Mouse (Mus musculus) hindbrain, embryonic 14.5 days (tissue): Measurements from ENCODE around the gene Batf3. TPM values are rescaled to one million over a fixed set of nuclear protein-coding genes. Genes with fewer than 3 reads are reported as not detected.

Experiments
- ATAC-seq: fragments of 200-750 bp; cut with Nextera tagmentation; 2 replicates; pipeline ENCODE4 v1.8.0; 2017; ENCODE audit warnings: moderate number of reproducible peaks, mild to moderate bottlenecking, moderate TSS enrichment, moderate library complexity; ENCODE audit not compliant: low FRiP score
- DNase-seq: peaks from one replicate; pipeline ENCODE4 v3.0.0-alpha.2; 2015; ENCODE audit warnings: low spot score
- H3K27ac ChIP-seq: fragments of 300-500 bp; sonication (generic); 2 replicates; pipeline ENCODE4 v1.5.1; 2014; ENCODE audit warnings: mild to moderate bottlenecking, moderate library complexity
- H3K27me3 ChIP-seq: fragments of 300-500 bp; sonication (generic); 2 replicates; pipeline ENCODE4 v1.6.1; 2014; ENCODE audit warnings: mild to moderate bottlenecking, low read length, mixed read lengths; ENCODE audit not compliant: control insufficient read depth, insufficient read depth
- H3K36me3 ChIP-seq: fragments of 300-500 bp; sonication (generic); replicated peaks from 2 replicates; pipeline ENCODE4 v1.6.1; 2014; ENCODE audit not compliant: control insufficient read depth, insufficient read depth
- H3K4me1 ChIP-seq: fragments of 300-500 bp; sonication (generic); replicated peaks from 2 replicates; pipeline ENCODE4 v1.6.1; 2014; ENCODE audit warnings: antibody characterized with exemption, low read length, mixed read lengths; ENCODE audit not compliant: control insufficient read depth, insufficient read depth
- H3K4me2 ChIP-seq: fragments of 300-500 bp; sonication (generic); replicated peaks from 2 replicates; pipeline ENCODE4 v1.6.1; 2014; ENCODE audit warnings: mild to moderate bottlenecking, moderate library complexity
- H3K4me3 ChIP-seq: fragments of 300-500 bp; sonication (generic); replicated peaks from 2 replicates; pipeline ENCODE4 v1.5.1; 2014; ENCODE audit warnings: mild to moderate bottlenecking, low read length
- H3K9ac ChIP-seq: fragments of 300-500 bp; sonication (generic); 2 replicates; pipeline ENCODE4 v1.6.1; 2014
- H3K9me3 ChIP-seq: fragments of 300-500 bp; sonication (generic); 2 replicates; pipeline ENCODE4 v1.6.1; 2016; ENCODE audit warnings: low read length; ENCODE audit not compliant: control insufficient read depth
- WGBS: fragments of 180-500 bp; shearing (Covaris S2); extraction: QIAGEN DNeasy Blood & Tissue Kit; methylation state at CpG from one replicate; pipeline ENCODE4 v1.1.7; 2014; 5-methylcytosine and 5-hydroxymethylcytosine counted together
- polyA plus RNA-seq: library from polyadenylated mRNA; unstranded; fragments of >200 nt; fragmentation: Nextera tagmentation; extraction: Ambion mirVana; gene quantifications from 2 replicates; pipeline ENCODE4 v1.2.1, GENCODE M21; 2014

The Batf3 gene
- polyA plus RNA-seq, 1 experiment from 2014 or later, result 2.2 TPM

DNA sequence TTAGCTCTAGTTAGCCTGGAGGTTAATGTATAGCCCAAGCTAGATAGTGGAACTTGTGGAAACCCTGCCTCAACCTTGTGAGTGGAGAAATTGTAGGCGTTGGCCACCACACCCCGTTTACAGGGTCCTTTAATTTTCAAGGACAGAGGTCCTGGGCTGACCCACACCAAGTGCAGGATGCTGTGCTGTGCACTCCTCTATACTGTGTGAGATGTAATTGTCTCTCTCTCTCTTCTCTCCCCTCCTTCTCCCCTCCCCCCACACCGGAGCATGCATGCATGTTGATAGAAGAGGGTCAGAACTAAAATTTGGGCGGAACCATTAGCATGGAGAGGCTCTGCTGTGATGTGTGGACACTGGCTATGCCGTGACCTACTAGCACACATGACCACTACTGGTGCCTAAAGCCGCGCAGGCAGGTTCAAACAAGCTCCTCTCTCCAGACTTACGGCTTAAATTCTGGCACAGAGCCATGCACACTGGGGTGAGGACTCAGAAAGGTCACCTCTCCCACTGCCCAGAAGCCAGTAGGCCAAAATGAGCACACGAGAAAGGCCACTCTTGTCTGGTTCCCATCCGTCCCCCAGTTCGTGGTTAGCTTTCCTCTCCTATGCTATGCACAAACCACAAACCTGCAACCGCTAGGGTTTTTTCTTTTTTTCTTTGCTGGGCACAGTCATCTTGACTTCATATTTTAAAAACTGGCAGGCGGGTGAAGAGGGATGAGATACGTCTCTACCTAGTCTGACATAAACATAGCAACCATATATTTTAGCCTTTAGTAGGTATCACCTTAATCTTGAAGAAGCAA lies 571 bp upstream of the Batf3 start:
- Histone ChIP-seq H3K27ac (no peak overlapping the region), H3K4me1 (no peaks in the 10 kb centered on the region), H3K4me2 (peak overlapping the region; percentile 80), H3K9me3 (no peaks in the 10 kb centered on the region), H3K4me3 (peak overlapping the region; percentile 43), H3K9ac (no peak overlapping the region; the same call in 1 of the 2 replicates), H3K36me3 (no peaks in the 10 kb centered on the region), H3K27me3 (peaks cover 32% of the 10 kb centered on the region)
- DNase-seq, result no peak
- WGBS, result 56% methylated on average over 14 of the region's 14 CpGs
- ATAC-seq, result no peak

DNA sequence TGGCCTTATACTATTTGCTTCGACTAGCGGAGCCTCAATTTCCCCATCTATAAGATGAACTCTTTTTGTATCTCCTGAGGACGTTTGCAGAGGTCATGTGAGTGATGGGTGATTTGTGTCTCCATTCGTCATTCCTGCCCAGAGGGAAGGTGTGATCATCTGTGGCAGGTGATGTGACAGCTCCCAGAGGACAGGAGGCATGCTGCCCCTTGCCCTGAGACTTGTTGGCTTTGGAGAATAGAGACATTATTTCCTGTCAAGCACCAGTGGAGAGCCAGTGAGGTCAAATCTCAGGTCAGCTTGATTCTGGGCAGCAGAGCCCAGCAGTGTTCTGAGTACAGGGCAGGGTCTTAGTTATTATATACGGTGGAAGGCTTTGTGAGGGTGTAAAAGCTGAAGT lies 1.5 kb downstream of the Batf3 start:
- DNase-seq (no peak), ATAC-seq (no peak)
- peaks cover 32% of the 10 kb centered on the region for H3K27me3 ChIP-seq
- no peaks in the 10 kb centered on the region for H3K9me3 ChIP-seq
- no peak overlapping the region; the same call in 1 of the 2 replicates for H3K4me2 ChIP-seq
- H3K4me1 ChIP-seq, result no peaks in the 10 kb centered on the region
- H3K9ac ChIP-seq, result no peak overlapping the region
- no peaks in the 10 kb centered on the region for H3K36me3 ChIP-seq
- H3K4me3 ChIP-seq, result no peak overlapping the region
- WGBS, result 44% methylated on average over 5 of the region's 5 CpGs
- H3K27ac ChIP-seq, result no peak overlapping the region

DNA sequence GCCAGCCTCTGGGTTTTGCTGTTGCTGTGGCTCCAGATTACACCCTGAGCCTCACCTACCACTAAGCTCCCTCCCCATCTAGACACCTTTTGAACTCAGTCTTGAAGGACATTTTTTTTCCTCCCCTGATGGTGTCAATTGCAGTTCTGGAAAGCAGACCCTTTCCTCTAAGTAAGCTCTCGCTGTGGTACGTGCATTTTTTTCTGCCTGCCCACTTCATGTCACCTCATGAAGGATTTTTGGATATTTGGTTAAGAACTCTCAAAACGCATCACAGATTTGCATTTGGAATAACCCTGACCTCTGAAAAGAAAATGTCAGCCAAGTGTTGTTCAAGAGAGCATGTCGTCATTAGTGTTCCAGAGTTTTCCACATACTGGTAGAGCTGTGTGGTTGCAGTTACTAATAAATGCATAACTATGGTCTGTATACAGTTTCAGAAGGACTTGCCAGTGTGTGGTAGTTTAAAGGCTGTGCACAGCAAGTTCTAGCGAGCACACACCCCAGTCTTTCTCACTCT lies 2.2 kb downstream of the Batf3 start:
- ATAC-seq, result no peak
- 77% methylated on average over 5 of the region's 5 CpGs for WGBS
- no peaks in the 10 kb centered on the region for H3K36me3 ChIP-seq

DNA sequence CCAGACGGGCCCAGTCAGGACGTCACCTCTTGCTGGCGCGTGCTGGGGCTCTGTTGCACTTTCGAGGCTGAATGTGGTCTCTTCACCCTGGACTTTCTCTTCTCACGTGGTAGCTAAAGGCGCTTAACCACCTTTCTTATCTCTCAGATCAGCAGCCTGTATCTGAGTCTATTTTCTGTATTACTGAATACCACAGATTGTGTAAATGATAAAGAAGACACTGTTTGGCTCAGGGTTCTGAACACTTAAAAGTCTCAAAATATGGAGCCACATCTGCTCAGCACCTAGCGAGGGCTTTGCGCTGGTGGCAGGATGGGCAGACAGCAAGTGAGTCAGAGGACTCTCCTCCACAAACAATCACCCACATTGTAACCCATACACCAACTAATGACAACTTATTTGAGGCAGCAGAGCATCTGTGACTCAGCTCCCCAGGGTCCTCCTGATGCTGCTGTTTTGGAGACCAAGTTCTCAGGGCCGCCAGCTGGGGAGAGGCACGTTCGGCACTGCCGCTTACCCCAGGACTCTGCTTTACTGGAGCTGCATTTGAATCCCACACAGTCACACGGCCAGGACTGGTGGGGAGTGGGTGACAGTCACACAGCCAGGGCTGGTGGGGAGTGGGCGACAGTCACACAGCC lies 5.2 kb downstream of the Batf3 start:
- no peak overlapping the region for H3K4me2 ChIP-seq
- H3K27ac ChIP-seq, result no peak overlapping the region
- H3K4me3 ChIP-seq, result no peak overlapping the region
- 76% methylated on average over 15 of the region's 15 CpGs for WGBS
- H3K4me1 ChIP-seq, result no peaks in the 10 kb centered on the region
- H3K27me3 ChIP-seq, result peaks cover 16% of the 10 kb centered on the region
- DNase-seq (no peak), ATAC-seq (no peak)
- H3K9me3 ChIP-seq, result no peaks in the 10 kb centered on the region
- H3K36me3 ChIP-seq, result no peaks in the 10 kb centered on the region
- no peak overlapping the region for H3K9ac ChIP-seq

More for the DNA sequence above, 2.2 kb downstream of the Batf3 start:
- no peak overlapping the region for H3K4me2 ChIP-seq
- H3K9ac ChIP-seq, result no peak overlapping the region
- H3K4me1 ChIP-seq, result no peaks in the 10 kb centered on the region
- H3K4me3 ChIP-seq, result no peak overlapping the region
- H3K27ac ChIP-seq, result no peak overlapping the region
- peaks cover 32% of the 10 kb centered on the region for H3K27me3 ChIP-seq
- DNase-seq, result no peak
- no peaks in the 10 kb centered on the region for H3K9me3 ChIP-seq

DNA sequence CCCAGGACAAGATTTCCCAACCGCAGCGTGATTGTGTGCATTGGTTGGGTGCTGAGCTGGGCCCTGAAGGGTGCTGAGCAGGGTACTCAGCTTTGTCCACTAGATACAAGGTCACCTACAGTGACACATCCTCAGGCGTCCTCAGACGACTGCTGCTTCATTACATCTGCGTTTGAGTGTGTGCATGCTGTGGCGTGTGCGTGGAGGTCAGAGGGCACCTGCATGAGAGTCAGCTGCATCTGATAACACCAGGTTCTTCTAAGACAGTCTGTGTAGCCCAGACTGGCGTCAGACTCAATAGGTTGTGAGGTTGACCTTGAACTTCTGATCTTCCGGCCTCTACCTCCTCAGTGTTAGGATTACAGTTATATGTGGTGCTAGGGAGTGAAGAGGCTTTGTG lies 7.6 kb downstream of the Batf3 start:
- Histone ChIP-seq H3K4me3 (no peak overlapping the region), H3K9me3 (no peaks in the 10 kb centered on the region), H3K9ac (no peak overlapping the region), H3K36me3 (no peaks in the 10 kb centered on the region), H3K27me3 (no peaks in the 10 kb centered on the region; the same call in 1 of the 2 replicates), H3K4me2 (no peak overlapping the region), H3K27ac (no peak overlapping the region), H3K4me1 (no peaks in the 10 kb centered on the region)
- 85% methylated on average over 9 of the region's 9 CpGs for WGBS
- no peak for ATAC-seq
- DNase-seq, result no peak

DNA sequence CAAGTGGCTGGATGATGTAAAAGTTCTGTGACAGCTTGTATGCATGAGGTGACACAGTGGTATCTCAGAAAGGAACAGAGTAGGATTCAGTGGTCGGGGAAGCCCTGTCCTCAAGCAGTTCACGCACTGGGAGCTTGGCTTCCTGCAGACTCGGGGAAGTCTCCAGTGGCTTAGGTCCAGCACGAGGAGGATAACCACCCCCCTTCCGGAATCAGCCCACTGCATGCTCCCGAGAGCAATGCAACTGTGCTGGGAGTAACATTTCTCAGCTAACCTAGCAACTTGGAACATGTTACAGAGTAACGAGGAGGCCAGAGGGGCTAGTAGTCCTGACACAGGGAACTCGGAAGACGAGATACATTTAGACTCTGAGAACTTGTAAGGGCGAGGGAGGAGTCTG lies 9.7 kb downstream of the Batf3 start:
- WGBS, result 69% methylated on average over 10 of the region's 10 CpGs
- no peak for ATAC-seq
- no peaks in the 10 kb centered on the region for H3K9me3 ChIP-seq

DNA sequence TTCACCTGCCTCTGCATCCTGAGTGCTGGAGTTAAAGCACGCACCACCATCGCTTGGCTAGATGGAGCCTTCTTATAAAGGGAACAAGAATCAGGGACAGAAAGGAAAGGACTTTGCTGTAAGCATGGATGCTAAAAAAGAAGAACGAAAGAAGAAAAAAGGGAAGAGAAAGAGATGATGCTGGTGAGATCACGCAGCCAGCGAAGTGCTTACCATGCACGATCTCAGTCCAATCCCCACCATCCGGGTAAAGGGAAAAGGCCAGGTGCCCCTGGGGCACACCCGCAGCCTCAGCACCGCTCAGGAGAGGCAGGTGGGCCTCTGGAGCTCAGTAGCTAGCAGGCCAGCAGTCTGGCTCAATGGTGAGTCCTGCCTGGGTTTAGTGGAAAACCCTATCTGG lies 12.3 kb downstream of the Batf3 start:
- ATAC-seq, result no peak
- H3K27ac ChIP-seq, result no peak overlapping the region
- no peaks in the 10 kb centered on the region for H3K9me3 ChIP-seq
- DNase-seq, result no peak
- 95% methylated on average over 9 of the region's 9 CpGs for WGBS
- H3K36me3 ChIP-seq, result no peaks in the 10 kb centered on the region
- no peak overlapping the region for H3K4me3 ChIP-seq
- H3K27me3 ChIP-seq, result no peaks in the 10 kb centered on the region
- H3K4me2 ChIP-seq, result no peak overlapping the region
- H3K9ac ChIP-seq, result no peak overlapping the region
- H3K4me1 ChIP-seq, result no peaks in the 10 kb centered on the region

More for the DNA sequence above, 9.7 kb downstream of the Batf3 start:
- no peak overlapping the region for H3K4me2 ChIP-seq
- H3K27ac ChIP-seq, result no peak overlapping the region
- no peak overlapping the region for H3K4me3 ChIP-seq
- no peak for DNase-seq
- H3K36me3 ChIP-seq, result no peaks in the 10 kb centered on the region
- no peaks in the 10 kb centered on the region for H3K4me1 ChIP-seq
- H3K9ac ChIP-seq, result no peak overlapping the region
- H3K27me3 ChIP-seq, result no peaks in the 10 kb centered on the region

DNA sequence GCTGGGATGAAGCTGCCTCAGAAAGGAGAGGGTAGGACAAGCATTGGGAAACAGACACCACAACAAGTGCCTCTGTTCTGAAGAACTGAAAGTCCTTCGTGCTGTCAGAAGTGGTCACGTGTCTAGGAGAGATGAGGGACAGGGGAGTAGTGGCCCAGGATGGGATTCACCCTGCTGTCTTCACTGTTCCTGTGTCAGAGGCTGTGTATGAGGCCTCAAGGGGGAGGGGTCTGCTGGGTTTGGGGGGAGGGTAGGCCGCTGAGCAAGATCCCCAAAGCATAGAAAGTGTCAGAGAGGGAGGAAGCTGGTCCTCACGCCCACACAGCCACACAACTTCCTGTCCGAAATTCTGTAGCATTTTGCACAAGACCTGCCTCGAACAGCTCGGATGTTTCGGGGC lies 13.5 kb downstream of the Batf3 start:
- no peak overlapping the region for H3K4me3 ChIP-seq
- WGBS, result 67% methylated on average over 8 of the region's 8 CpGs
- no peak overlapping the region for H3K27ac ChIP-seq
- no peaks in the 10 kb centered on the region for H3K4me1 ChIP-seq
- H3K9ac ChIP-seq, result no peak overlapping the region
- H3K27me3 ChIP-seq, result no peaks in the 10 kb centered on the region
- ATAC-seq, result no peak
- H3K36me3 ChIP-seq, result no peaks in the 10 kb centered on the region
- H3K4me2 ChIP-seq, result no peak overlapping the region
- DNase-seq, result no peak
- no peaks in the 10 kb centered on the region for H3K9me3 ChIP-seq

DNA sequence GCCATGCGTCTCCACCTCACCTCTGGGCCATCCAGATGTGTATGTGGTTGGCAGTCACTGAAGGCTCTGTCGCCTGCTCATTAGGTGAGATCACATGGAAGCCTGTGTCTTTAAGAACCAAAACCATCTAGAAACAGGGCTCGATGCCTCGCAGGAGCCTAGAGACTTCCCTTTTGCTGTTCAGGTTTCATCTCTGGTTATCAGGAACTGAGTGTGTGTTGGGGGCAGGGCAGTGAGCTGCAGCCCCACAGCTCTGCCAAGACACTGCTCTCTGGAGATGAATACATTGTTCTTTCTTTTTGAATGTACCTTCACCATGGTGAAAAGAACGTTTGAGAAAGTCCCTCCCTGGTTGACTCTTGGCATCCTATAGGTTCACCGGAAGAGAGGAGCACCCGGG lies 17.2 kb downstream of the Batf3 start:
- WGBS, result 74% methylated on average over 7 of the region's 7 CpGs
- Histone ChIP-seq H3K27ac (no peak overlapping the region), H3K9me3 (no peaks in the 10 kb centered on the region), H3K9ac (no peak overlapping the region), H3K27me3 (no peaks in the 10 kb centered on the region), H3K4me3 (no peak overlapping the region), H3K36me3 (no peaks in the 10 kb centered on the region), H3K4me1 (no peaks in the 10 kb centered on the region), H3K4me2 (no peak overlapping the region)
- no peak for DNase-seq
- no peak for ATAC-seq
